Mouse (Mus musculus): ENCODE measurements around the gene Batf. TPM values are rescaled to one million over a fixed set of nuclear protein-coding genes. Genes with fewer than 3 reads are reported as not detected.
"Not testable (repeated sequence)": the region's sequence is repeated elsewhere in the genome, so short reads cannot be mapped to it uniquely, and the experiment has no call there.

The Batf gene
- total RNA-seq (2021): under 1 TPM; 0.36 to 0.51 TPM

DNA sequence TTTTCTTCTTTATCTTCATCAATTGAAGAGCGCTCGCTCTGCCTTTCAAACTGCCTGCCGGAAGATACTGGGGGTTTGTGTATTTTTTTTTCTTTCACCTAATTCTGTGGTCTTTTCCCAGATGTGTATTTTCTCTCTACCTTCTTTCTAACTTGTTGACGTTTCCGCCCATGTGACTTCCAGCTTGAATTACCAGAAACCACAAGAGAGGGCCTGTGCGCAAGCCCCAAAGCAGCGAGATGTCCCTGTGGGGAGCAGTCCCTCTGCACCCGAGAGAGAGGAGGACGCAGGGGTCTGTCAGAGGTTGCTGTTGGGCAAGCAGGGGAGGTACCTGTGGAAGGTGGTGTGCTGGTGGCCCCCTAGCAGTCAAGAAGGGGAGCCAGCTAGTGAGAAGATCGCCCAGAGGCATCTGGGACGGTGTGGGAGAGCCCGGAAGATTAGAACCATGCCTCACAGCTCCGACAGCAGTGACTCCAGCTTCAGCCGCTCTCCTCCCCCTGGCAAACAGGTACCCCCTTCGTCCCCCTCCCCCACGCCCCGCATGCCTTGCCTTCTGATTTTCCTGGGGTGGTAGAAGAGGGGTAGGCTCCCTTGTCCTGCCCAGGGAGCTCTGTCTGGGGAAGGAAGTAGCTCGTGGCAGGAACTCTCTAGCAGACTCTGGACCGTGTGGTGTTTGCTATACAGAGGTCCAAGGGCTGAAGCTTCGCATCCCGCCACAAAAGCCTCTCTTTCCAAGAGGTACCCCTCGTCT lies at the start of gene Batf:
TSS of gene Batf (plus strand) at position 204 of the 751 bp plus-strand sequence.
- DNase-seq (ENCODE audit: extremely low spot score in 1 of 2, low spot score in 2 of 2): no peak
- intact Hi-C loops (cut with DNase I): no loop called here

GRCm38 (mm10) chr12:85637932-85638331 lies 48.5 kb upstream of the Batf start:
- no peak for DNase-seq (ENCODE audit: extremely low spot score in 1 of 2, low spot score in 2 of 2)
- intact Hi-C loops (cut with DNase I): no loop called here

- no peak for DNase-seq (ENCODE audit: extremely low spot score in 1 of 2, low spot score in 2 of 2)
- intact Hi-C loops (cut with DNase I): no loop called here
These were observed 47.7 kb upstream of the Batf start for GRCm38 (mm10) chr12:85638541-85639325.

DNA sequence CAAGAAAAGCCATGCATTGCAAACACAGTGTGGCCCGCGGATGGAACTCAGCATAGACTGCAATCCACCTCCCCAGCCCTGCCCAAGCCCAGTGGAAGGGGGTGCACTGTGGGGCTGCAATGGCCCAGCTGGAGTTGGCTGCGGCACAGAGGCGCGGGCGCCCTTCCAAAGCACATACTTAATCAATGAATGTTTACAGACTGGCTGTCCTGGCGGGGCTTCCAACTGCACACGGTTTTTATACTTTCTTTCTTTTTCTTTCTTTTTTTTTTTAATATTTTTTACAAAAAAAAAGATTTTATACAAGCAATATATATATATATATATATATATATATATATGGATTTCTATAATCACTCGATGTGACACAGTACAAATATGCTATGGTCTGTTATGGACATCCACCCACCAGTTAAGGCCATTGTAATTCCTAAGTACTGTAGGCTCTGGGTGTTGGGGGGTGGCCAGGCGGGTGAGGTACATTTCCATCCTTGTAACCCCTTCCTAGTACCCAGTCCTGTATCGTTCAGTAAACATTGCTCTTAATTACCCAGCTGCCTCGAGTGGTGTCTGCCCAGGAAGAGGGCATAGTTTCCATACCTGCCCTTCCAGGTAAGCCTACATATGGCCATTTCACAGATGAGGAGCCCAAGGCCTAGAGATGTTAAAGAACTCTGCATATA lies 47.0 kb upstream of the Batf start:
- intact Hi-C loops (cut with DNase I): no loop called here
- DNase-seq (ENCODE audit: extremely low spot score in 1 of 2, low spot score in 2 of 2): peak; percentile 43 to 72

DNA sequence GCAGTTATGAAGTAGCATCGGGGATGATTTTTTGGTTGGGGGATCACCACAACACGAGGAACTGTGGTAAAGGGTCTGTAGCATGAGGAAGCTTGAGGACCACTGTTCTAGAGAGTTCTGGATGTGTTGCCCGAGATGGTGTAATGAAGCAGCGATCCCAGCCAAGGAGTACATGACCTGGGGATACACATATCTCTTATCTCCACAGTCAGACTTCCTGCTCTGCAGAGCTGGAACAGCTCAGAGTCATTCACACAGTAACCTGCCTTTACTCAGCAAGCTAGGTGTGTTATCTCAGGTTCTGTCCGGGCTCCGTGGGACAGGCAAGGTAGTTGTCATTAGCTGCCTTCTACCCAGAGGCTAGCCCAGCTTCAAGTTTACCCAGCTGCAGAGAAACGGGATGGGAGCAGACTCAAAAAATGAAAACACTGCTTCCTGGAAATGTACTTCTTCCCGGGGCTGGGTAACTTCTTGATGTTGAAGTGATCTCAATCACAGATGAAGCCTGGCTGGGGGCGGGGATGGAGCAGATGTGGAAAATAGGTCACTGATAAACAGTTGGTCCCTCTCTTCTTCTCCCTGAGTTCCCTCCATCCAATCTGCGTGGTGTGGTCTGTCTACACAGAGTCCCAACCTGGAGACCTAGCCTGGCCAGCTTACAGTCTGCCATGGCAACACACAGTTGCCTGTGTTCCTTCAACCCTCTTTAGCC lies 45.5 kb upstream of the Batf start:
- peak in 1 of 2 experiments; percentile 56 for DNase-seq (ENCODE audit: extremely low spot score in 1 of 2, low spot score in 2 of 2)
- intact Hi-C loops (cut with DNase I): no loop called here

DNA sequence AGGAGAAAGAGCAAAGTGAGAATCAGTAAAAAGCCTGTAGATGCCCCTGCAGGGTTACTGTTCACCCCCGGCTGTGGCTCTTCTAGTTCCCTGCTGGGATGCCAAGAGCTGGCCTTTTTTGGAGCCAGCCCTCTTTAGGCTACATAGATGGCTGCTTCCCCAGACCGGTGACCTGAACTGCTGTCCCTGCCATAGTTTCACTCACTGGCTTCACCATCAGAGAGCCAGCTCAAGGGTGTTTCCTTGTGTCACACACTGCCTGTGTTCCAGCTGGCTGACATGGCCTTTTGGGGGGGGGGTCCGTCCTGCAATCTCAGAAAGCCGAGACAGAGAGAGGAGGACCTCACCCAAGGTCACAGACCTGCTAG lies 44.9 kb upstream of the Batf start:
- intact Hi-C loops (cut with DNase I): no loop called here
- DNase-seq (ENCODE audit: extremely low spot score in 1 of 2, low spot score in 2 of 2): no peak

GRCm38 (mm10) chr12:85643735-85644134 lies 42.7 kb upstream of the Batf start:
- DNase-seq (ENCODE audit: extremely low spot score in 1 of 2, low spot score in 2 of 2): no peak
- intact Hi-C loops (cut with DNase I): no loop called here

- intact Hi-C loops (cut with DNase I): loop anchor here (5.0 kb wide), 1 partner anchor 38 kb away; no protein-coding TSS in a partner anchor
- DNase-seq (ENCODE audit: extremely low spot score in 1 of 2, low spot score in 2 of 2): no peak
These were observed 40.8 kb upstream of the Batf start for GRCm38 (mm10) chr12:85645664-85646063.

- intact Hi-C loops (cut with DNase I): loop anchor here (5.0 kb wide), 1 partner anchor 40 kb away; no protein-coding TSS in a partner anchor
These were observed 39.1 kb upstream of the Batf start for GRCm38 (mm10) chr12:85647346-85647745.

DNA sequence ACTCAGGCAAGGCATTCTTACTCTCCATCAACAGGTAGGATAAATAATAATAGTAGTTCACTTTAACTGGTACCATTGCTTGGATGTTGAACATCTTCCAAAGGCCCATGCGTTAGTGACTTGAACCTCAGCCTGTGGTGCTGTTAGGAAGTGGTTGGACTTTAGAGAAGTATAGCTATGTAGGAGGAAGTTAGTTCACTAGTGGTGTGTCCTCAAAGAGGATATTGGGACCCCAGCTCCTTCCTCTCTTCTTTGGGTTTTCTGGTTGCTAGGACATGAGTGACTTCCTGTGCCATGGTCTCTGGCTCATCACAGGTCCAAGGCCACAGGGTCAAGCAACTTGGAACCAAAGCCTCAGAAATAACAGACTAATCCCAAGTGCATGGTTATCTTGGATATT lies 38.5 kb upstream of the Batf start:
- no peak for DNase-seq (ENCODE audit: extremely low spot score in 1 of 2, low spot score in 2 of 2)
- intact Hi-C loops (cut with DNase I): loop anchor here (5.0 kb wide), 1 partner anchor 41 kb away; no protein-coding TSS in a partner anchor

More at GRCm38 (mm10) chr12:85647346-85647745, 39.1 kb upstream of the Batf start:
- DNase-seq (ENCODE audit: extremely low spot score in 1 of 2, low spot score in 2 of 2): no peak

DNA sequence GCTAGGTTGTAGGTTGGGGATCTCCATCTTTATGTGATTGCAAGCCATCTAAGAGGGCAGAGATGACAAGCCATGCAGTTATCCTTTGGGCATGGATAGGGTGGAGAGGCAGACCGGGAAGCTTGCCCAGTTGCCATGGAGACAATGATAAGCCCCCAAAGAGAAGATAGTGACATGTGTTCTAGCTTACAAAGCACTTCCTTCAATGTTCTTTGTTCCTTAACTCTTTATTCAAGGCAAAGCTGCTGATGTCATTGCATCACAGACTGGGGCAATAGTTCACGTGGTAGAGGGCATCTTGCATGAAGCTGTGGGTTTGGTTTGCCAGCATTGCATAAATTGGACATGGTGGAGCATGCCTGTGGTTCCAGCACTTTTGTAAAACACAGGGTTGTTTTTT lies 27.1 kb upstream of the Batf start:
- intact Hi-C loops (cut with DNase I): no loop called here
- peak in 1 of 2 experiments; percentile 56 for DNase-seq (ENCODE audit: extremely low spot score in 1 of 2, low spot score in 2 of 2)

- intact Hi-C loops (cut with DNase I): loop anchor here (5.0 kb wide), 2 partner anchors 169 to 319 kb away; no protein-coding TSS in a partner anchor
- no peak for DNase-seq (ENCODE audit: extremely low spot score in 1 of 2, low spot score in 2 of 2)
These were observed 25.6 kb upstream of the Batf start for GRCm38 (mm10) chr12:85660855-85661254.

DNA sequence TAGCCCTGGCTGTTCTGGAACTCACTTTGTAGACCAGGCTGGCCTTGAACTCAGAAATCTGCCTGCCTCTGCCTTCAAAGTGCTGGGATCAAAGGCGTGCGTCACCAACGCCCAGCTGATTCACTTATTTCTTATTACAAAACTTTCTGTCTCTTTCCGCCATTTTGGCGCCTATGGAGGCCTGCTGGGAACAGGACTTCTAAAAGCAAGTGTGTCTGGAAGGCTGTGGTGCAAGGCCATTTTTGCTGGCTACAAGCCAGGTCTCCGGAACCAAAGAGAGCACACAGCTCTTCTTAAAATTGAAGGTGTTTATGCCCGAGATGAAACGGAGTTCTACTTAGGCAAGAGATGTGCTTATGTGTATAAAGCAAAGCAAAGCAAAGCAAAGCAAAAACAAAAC lies 24.2 kb upstream of the Batf start:
- intact Hi-C loops (cut with DNase I): loop anchor here (5.0 kb wide), 2 partner anchors 170 to 320 kb away; no protein-coding TSS in a partner anchor
- DNase-seq (ENCODE audit: extremely low spot score in 1 of 2, low spot score in 2 of 2): not testable (repeated sequence)

DNA sequence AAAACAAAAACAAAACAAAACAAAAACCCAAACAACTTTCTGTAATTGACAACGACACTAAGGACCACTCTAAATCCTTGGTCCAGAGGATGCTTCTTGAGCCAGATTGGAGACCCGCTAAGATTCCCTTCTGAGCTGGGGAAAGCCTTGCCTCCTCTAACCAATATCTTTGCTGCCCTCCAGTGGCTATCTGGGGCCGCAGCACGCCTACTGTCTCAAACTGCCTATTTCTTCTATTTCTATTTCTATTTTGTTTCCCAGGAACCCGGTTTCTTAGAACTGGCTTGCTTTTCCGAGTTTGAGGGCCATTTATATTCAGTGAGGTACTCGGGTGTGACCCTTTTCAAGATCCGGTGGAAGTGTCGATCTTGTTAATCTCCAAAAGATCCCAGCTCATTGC lies 23.6 kb upstream of the Batf start:
- intact Hi-C loops (cut with DNase I): loop anchor here (5.0 kb wide), 2 partner anchors 171 to 321 kb away; no protein-coding TSS in a partner anchor

GRCm38 (mm10) chr12:85666112-85666511 lies 20.4 kb upstream of the Batf start:
- intact Hi-C loops (cut with DNase I): no loop called here

More for the DNA sequence above, 23.6 kb upstream of the Batf start:
- DNase-seq (ENCODE audit: extremely low spot score in 1 of 2, low spot score in 2 of 2): peak; percentile 77 to 81

DNA sequence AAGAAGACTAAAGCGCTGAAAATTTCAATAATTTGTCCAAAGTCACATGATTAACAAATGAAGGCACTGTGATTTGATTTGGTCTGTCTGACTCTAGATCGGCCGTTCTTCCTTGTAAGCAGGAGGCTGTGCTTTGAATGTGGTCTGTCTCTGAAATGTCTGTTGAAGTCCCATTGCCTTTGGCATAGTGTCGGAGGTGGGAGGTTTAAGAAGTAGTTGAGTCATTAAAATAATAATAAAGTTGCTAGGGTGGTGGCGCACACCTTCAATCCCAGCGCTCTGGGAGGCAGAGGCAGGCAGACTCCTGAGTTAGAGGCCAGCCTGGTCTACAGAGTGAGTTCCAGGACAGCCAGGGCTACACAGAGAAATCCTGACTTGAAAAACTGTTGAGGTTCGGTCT lies 19.4 kb upstream of the Batf start:
- no peak for DNase-seq (ENCODE audit: extremely low spot score in 1 of 2, low spot score in 2 of 2)
- intact Hi-C loops (cut with DNase I): no loop called here

More at GRCm38 (mm10) chr12:85666112-85666511, 20.4 kb upstream of the Batf start:
- no peak for DNase-seq (ENCODE audit: extremely low spot score in 1 of 2, low spot score in 2 of 2)

- no peak for DNase-seq (ENCODE audit: extremely low spot score in 1 of 2, low spot score in 2 of 2)
- intact Hi-C loops (cut with DNase I): no loop called here
These were observed 17.8 kb upstream of the Batf start for GRCm38 (mm10) chr12:85668696-85669095.

DNA sequence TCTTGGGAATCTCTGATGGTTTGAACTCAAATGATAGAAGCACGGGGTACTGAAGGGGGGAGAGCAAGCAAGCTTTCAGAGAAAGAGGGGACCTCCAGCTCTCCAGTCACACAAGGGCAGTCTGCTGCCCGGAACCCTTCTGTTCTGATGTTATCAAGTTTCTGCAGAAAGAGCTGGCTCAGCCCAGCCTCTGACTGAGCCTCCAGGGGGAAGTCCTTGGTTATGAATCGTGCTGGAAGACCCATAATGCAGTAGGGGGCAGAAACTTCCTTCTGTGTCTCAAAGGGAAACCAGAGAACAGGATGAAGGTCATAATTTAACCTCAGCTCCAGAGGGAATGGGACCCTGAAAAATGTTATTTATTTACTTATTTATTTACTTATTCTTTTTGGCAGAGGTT lies 16.4 kb upstream of the Batf start:
- no peak for DNase-seq (ENCODE audit: extremely low spot score in 1 of 2, low spot score in 2 of 2)
- intact Hi-C loops (cut with DNase I): no loop called here

DNA sequence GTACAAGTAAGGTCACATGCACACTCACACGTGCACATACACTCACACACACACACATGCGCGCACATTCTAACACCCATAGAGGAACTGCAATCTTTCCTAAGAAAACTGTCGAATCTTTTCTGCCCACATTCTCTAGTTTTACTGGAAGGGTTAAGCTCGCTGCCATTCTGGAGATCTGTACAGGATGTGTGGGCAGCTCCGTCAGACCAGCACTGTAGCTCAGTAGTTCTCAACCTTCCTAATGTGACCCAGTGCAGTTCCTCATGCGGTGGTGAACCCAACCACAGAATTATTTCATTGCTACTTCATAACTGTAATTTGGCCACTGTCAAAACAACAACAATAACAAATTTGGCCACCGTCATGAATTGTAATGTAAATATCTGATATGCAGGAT lies 12.6 kb upstream of the Batf start:
- intact Hi-C loops (cut with DNase I): no loop called here
- DNase-seq (ENCODE audit: extremely low spot score in 1 of 2, low spot score in 2 of 2): no peak
